Mouse (Mus musculus) neural tube, embryonic 12.5 days (tissue): Measurements from ENCODE around the gene Cldn9. TPM values are rescaled to one million over a fixed set of nuclear protein-coding genes. Genes with fewer than 3 reads are reported as not detected.

ENCODE experiments used
- ATAC-seq: fragments of 200-750 bp; cut with Nextera tagmentation; 2 replicates; pipeline ENCODE4 v1.8.0; 2017; ENCODE audit warnings: low read depth, mild to moderate bottlenecking, moderate TSS enrichment, moderate library complexity; ENCODE audit not compliant: low FRiP score
- H3K27ac ChIP-seq: fragments of 300-500 bp; sonication (generic); 2 replicates; pipeline ENCODE4 v1.5.1; 2016
- H3K27me3 ChIP-seq: fragments of 300-500 bp; sonication (generic); replicated peaks from 2 replicates; pipeline ENCODE4 v1.6.1; 2016; ENCODE audit warnings: mild to moderate bottlenecking
- H3K36me3 ChIP-seq: fragments of 300-500 bp; sonication (generic); 2 replicates; pipeline ENCODE4 v1.6.1; 2016; ENCODE audit warnings: mild to moderate bottlenecking
- H3K4me1 ChIP-seq: fragments of 300-500 bp; sonication (generic); 2 replicates; pipeline ENCODE4 v1.6.1; 2016
- H3K4me2 ChIP-seq: fragments of 300-500 bp; sonication (generic); replicated peaks from 2 replicates; pipeline ENCODE4 v1.6.1; 2016; ENCODE audit warnings: mild to moderate bottlenecking
- H3K4me3 ChIP-seq: fragments of 300-500 bp; sonication (generic); 2 replicates; pipeline ENCODE4 v1.5.1; 2016
- H3K9ac ChIP-seq: fragments of 300-500 bp; sonication (generic); 2 replicates; pipeline ENCODE4 v1.6.1; 2016; ENCODE audit warnings: mild to moderate bottlenecking
- H3K9me3 ChIP-seq: fragments of 300-500 bp; sonication (generic); 2 replicates; pipeline ENCODE4 v1.6.1; 2016; ENCODE audit warnings: mild to moderate bottlenecking
- WGBS: fragments of 180-500 bp; shearing (Covaris S2); methylation state at CpG from one replicate; pipeline ENCODE4 v1.1.7; 2016; 5-methylcytosine and 5-hydroxymethylcytosine counted together
- polyA plus RNA-seq: library from polyadenylated mRNA; unstranded; fragments of >200 nt; fragmentation: Nextera tagmentation; extraction: Ambion mirVana; gene quantifications from 2 replicates; pipeline ENCODE4 v1.2.1, GENCODE M21; 2016

Gene Cldn9
- polyA plus RNA-seq, 1 experiment from 2014 or later, result 0.74 TPM

DNA sequence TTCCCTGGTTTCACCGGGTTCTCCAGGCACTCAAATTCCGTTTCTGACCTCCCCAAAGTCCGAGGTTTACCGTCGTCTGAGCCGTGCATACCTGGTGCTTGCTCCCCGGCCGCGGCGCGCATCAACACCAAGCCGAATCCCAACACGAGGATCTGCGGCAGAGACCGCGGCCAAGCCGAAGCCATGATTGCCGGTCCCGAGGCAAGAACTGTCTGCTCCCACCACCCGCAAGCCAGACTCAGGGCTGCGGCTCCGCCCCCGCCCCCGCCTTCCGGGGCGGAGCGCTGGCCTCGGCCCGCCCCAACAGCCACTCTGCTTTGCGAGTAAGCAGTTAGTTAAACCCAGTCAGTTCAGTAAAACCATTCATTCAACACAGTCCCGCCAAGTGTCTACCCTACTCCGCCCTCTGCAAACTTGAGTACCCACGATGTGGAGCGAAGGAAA is 6.6 kb downstream of the Cldn9 start, which contains the start of gene Tnfrsf12a:
TSS of gene Tnfrsf12a (minus strand) at position 233 of the 444 bp plus-strand sequence.
- H3K4me2 ChIP-seq, result peak within 1 kb of the TSS; percentile 95
- under 1% methylated on average over 34 of the region's 34 CpGs for WGBS
- H3K9me3 ChIP-seq, result no peaks in the 10 kb centered on the region
- H3K4me1 ChIP-seq, result peaks cover 37% of the 10 kb centered on the region
- H3K9ac ChIP-seq, result peak within 1 kb of the TSS; percentile 52
- peaks cover 70% of the 10 kb centered on the region for H3K27me3 ChIP-seq
- no peaks in the 10 kb centered on the region for H3K36me3 ChIP-seq
- no peak for ATAC-seq
- H3K4me3 ChIP-seq, result peak within 1 kb of the TSS; percentile 40
- H3K27ac ChIP-seq, result no peak within 1 kb of the TSS

DNA sequence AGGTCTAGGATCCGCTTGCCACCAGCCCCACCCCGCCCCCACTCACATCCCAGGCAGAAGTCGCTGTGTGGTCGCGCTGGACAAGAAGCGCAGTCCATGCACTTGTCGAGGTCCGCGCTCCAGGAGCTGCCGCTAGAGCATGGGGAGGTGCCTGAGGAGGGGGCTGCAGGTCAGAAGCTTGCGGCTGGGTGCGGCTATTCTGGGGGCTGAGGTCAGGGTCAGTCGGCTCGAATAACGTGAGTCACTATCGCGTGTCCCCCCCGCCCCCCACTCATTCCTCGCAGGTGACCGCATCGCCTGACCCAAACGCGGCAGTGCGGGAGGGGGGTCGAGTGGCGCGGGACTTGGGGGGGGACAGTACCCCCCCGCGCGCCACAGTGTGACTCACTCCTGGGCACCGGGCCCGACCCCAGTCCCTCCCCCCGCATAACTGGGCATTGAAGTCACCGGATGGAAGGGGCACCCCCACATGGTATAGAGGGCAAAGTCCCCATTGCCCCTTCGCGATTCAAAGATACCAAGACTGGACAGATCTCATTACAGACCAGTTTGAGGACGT is 7.3 kb downstream of the Cldn9 start:
- Histone ChIP-seq H3K9ac (peak overlapping the region; percentile 52), H3K27me3 (peaks cover 64% of the 10 kb centered on the region), H3K9me3 (no peaks in the 10 kb centered on the region), H3K4me2 (peak overlapping the region; percentile 95), H3K27ac (no peak overlapping the region), H3K4me3 (peak overlapping the region; percentile 40), H3K36me3 (no peaks in the 10 kb centered on the region), H3K4me1 (peaks cover 37% of the 10 kb centered on the region)
- WGBS, result under 1% methylated on average over 37 of the region's 37 CpGs
- ATAC-seq, result no peak

DNA sequence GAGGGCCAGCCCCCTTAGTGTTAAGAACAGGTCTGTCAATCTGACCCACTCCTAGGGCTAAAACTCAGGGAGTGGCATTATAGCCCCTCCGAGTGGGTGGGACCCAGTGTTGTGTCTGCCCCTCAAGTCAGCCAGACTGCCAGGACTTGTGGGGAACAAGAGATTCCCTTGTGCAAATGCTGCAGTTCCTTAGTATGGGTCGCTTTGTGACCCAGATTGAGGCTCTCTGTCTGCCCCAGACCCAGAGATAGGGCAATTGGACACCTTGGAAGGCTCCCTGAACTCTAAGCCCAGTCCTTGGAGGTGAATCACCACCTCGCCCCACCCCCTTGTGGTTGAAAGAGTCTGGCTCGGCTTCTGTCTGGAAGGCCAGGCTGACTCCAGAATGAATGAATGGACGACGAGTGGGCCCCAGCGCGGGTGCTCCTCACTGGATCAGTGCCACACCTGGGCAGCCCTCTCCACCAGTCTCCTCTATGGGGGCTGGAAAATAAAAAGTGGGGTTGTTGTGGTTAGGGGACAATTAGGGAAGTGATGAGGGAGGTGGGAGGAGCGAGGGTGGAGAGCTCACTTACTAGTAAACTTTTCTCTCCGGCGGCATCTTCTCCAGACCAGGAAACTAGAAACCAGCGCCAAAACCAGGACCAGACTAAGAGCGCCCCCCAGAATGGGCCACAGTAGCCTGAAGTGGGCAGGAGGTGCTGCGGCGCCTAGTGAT is 8.1 kb downstream of the Cldn9 start:
- no peaks in the 10 kb centered on the region; the same call in 1 of the 2 replicates for H3K36me3 ChIP-seq

DNA sequence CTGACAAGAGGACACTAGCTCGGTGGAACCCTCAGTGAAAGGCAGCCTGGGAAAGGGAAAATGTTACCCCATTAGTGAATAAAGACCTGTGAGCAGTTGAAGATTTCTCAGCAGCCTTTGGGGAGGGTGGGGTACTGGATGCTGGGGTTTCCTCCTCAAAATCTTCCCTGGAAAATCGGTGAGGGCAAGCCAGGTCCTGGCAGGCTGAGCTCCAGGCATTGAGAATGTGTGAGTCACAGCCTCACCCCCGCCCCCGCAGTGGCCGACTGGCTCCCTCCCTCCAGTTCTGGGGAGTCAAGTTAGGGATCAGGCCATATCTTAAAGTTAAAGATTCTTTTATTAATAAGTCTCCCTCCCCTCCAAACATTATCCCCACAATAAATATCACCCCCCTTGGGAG is 8.7 kb downstream of the Cldn9 start:
- Histone ChIP-seq H3K27me3 (peaks cover 49% of the 10 kb centered on the region), H3K4me3 (no peak overlapping the region), H3K4me2 (peak overlapping the region; percentile 95; the same call in 1 of the 2 replicates), H3K4me1 (peaks cover 37% of the 10 kb centered on the region), H3K36me3 (peaks cover 5% of the 10 kb centered on the region), H3K27ac (no peak overlapping the region), H3K9ac (no peak overlapping the region), H3K9me3 (no peaks in the 10 kb centered on the region)
- ATAC-seq, result no peak
- WGBS, result 57% methylated on average over 5 of the region's 5 CpGs

More for the DNA sequence above, 8.1 kb downstream of the Cldn9 start:
- 10% methylated on average over 15 of the region's 15 CpGs for WGBS
- Histone ChIP-seq H3K27me3 (peaks cover 55% of the 10 kb centered on the region), H3K9me3 (no peaks in the 10 kb centered on the region), H3K4me1 (peaks cover 37% of the 10 kb centered on the region), H3K27ac (no peak overlapping the region), H3K4me3 (peak overlapping the region; percentile 40; the same call in 1 of the 2 replicates), H3K4me2 (peak overlapping the region; percentile 95), H3K9ac (0 out of 2 replicates have a peak overlapping the region, but pooled peaks have one; percentile 52)
- ATAC-seq, result no peak

DNA sequence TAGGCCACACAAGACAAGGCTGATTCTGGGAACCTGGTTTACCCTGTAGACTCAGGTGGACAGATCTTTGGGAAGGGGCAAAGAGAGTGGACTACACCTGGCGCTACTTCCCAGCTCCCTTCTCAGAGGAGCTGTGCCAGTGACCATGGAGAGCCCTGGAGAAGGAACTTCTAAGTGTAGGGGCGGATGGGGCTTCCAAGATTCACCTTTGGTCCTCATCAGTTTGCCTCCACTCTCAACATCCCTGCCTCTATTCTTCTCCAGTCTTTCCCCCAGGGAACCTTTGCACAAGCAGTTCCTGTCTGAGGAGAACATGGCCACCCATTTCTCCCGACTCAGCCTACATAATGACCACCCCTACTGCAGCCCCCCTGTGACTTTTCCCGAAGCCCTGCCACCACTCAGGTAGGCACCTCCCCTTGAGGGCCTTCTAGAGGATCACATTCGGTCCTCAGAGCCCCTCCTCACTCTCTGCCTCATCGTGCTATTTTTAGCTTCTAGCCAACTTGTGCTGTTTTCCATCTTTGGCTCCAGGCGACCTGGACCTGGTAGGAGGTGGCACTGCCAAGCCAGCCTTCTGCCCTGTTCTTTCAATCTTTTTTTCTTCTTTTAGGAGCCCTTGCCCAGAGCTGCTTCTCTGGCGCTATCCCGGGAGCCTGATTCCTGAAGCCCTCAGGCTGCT is 9.4 kb downstream of the Cldn9 start:
- ATAC-seq, result no peak
- H3K4me3 ChIP-seq, result peak overlapping the region; percentile 56
- H3K4me1 ChIP-seq, result peaks cover 33% of the 10 kb centered on the region
- no peak overlapping the region for H3K27ac ChIP-seq
- peaks cover 42% of the 10 kb centered on the region for H3K27me3 ChIP-seq
- H3K9ac ChIP-seq, result peak overlapping the region; percentile 61; the same call in 1 of the 2 replicates
- 44% methylated on average over 9 of the region's 9 CpGs for WGBS
- H3K9me3 ChIP-seq, result no peaks in the 10 kb centered on the region
- peak overlapping the region; percentile 77 for H3K4me2 ChIP-seq
- peaks cover 11% of the 10 kb centered on the region for H3K36me3 ChIP-seq

DNA sequence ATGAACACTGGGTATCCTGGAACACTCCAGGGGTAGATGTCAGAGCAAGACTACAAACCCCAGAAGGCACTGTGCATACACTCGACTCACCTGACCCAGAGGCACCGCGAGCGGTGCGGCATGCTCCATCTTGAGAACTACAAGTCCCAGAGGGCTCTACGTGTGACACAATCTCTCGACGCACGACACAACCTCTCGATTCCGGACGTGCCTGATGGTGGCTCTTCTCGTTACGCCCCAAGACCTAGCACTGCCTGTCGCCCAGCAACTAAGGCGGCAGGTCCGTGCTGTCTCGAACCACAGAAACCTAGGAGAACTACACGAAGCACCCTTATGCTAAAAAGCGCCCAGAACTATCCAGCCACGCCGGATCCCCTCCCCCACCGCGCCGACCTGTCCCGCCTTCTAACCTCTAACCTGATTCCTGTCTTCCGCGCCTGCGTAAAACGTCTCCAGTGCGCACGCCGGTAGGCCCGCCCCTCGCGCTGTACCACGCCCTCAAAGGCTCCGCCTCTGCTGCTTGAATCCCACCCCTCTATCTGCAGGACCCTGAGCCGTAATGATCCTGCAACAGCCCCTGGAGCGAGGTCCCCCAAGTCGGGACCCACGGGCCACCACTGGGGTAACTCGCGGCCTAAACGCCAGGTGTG is 10.3 kb downstream of the Cldn9 start, which contains the start of the genes Hcfc1r1 and Thoc6:
TSS of gene Hcfc1r1 (plus strand) at position 173 of the 650 bp plus-strand sequence.
TSS of gene Thoc6 (minus strand) at position 459 of the 650 bp plus-strand sequence.
- H3K4me2 ChIP-seq, result peak within 1 kb of the TSS; percentile 77
- H3K4me3 ChIP-seq, result peak within 1 kb of the TSS; percentile 56
- peaks cover 34% of the 10 kb centered on the region for H3K27me3 ChIP-seq
- ATAC-seq, result peak; percentile 93
- no peaks in the 10 kb centered on the region for H3K9me3 ChIP-seq
- peak within 1 kb of the TSS; percentile 37; the same call in 1 of the 2 replicates for H3K27ac ChIP-seq
- H3K4me1 ChIP-seq, result peaks cover 29% of the 10 kb centered on the region
- peaks cover 20% of the 10 kb centered on the region for H3K36me3 ChIP-seq
- WGBS, result under 1% methylated on average over 45 of the region's 45 CpGs
- H3K9ac ChIP-seq, result peak within 1 kb of the TSS; percentile 61

DNA sequence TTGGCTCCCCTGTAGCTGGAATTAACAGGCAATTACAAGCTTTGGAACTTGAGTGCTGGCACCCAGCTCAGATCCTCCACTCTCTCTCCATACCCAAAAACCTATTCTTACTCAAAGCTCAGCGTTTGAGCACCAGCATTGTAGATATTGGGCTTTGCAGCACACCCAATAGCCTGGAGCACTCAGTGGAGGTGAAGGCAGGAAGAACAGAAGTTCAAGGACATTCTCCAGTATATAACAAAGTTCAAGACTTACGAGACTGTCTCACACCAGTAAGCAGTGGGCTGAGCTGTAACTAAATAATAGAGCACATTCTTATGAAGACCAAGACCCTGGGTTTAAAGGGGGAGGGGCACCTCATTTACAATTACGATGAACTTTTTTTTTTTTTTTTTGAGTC is 11.1 kb downstream of the Cldn9 start:
- 71% methylated on average over 3 of the region's 3 CpGs for WGBS
- no peak for ATAC-seq
- H3K4me1 ChIP-seq, result peaks cover 29% of the 10 kb centered on the region

DNA sequence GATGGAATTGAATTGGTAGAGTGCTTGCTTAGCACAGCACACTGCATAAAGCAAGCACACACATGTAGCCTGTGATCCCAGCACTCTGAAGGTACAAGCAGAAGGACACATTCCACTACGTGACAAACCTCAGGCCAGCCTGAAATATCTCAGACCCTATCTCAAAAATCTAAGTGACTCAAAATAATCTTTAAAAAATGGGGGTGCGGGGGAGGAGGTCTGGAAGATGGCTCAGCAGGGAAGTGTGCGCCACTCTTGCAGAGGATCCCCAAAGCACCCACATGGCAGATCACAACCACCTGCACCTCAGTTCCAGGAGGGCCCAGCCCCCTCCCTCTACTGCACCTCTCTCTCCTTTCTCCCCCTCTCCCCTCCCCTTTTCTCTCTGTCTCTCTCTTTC is 12.3 kb downstream of the Cldn9 start:
- WGBS, result 96% methylated on average over 3 of the region's 3 CpGs
- peaks cover 38% of the 10 kb centered on the region for H3K36me3 ChIP-seq
- peaks cover 24% of the 10 kb centered on the region for H3K4me1 ChIP-seq
- H3K9ac ChIP-seq, result no peak overlapping the region
- no peak for ATAC-seq
- H3K9me3 ChIP-seq, result no peaks in the 10 kb centered on the region
- H3K4me2 ChIP-seq, result no peak overlapping the region
- no peak overlapping the region for H3K4me3 ChIP-seq
- H3K27me3 ChIP-seq, result peaks cover 22% of the 10 kb centered on the region
- H3K27ac ChIP-seq, result no peak overlapping the region

More for the DNA sequence above, 11.1 kb downstream of the Cldn9 start:
- Histone ChIP-seq H3K4me3 (no peak overlapping the region), H3K27me3 (peaks cover 26% of the 10 kb centered on the region), H3K9ac (no peak overlapping the region), H3K9me3 (no peaks in the 10 kb centered on the region), H3K4me2 (peak overlapping the region; percentile 77), H3K27ac (no peak overlapping the region), H3K36me3 (peaks cover 26% of the 10 kb centered on the region)

DNA sequence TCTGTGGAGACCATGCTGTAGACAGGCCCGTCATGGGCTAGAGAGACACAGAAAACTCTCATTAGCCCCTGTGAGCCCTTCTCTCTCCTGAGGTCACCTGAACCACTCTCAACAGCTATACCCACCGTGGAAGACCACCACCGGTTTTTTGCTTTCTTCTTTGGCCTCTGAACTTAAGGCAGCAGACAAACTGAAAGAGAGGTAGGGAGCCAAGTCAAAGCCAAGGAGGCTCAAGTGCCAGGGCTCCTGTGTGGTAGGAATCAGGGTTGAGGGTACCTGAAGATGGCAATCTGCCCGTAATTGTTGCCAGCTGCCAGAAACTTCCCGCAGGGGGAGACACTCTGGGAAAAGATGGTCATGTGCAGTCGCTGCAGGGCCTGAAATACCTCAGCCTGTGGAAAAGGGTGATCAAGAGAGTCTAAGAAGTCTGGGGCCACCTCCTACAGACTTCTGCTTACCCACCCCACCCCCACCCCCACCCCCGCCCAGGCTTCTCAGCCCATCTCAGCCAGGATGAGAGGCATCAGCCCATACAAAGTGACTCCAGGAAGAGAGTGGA is 13.2 kb downstream of the Cldn9 start:
- Histone ChIP-seq H3K4me2 (no peak overlapping the region), H3K4me3 (no peak overlapping the region), H3K9ac (no peak overlapping the region), H3K27me3 (peaks cover 13% of the 10 kb centered on the region), H3K36me3 (peaks cover 41% of the 10 kb centered on the region), H3K27ac (no peak overlapping the region), H3K9me3 (no peaks in the 10 kb centered on the region), H3K4me1 (peaks cover 15% of the 10 kb centered on the region)
- 96% methylated on average over 7 of the region's 7 CpGs for WGBS
- ATAC-seq, result no peak

DNA sequence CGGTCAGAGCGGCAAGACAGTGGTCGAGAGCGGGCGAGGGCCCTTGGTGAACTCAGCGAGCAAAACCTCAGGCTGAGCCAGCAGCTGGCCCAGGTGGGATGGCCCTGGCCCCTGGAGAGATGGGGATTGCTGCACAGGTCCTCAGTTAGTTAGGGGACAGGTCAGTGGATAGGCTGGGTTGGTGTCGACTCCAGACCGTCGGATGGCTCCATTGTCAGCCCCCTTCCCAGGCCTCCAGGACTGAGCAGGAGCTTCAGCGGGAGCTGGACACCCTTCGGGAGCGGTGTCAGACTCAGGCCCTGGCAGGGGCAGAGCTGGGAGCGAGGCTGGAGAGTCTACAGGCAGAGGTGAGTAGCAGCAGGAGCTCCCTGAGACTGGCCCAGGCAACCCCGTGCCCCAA is 18.3 kb downstream of the Cldn9 start:
- H3K4me3 ChIP-seq, result no peak overlapping the region
- H3K27me3 ChIP-seq, result peaks cover 22% of the 10 kb centered on the region
- H3K4me1 ChIP-seq, result no peaks in the 10 kb centered on the region
- no peak overlapping the region for H3K27ac ChIP-seq
- H3K9me3 ChIP-seq, result no peaks in the 10 kb centered on the region
- no peak overlapping the region for H3K9ac ChIP-seq
- no peak overlapping the region for H3K4me2 ChIP-seq
- 81% methylated on average over 14 of the region's 14 CpGs for WGBS
- peaks cover 39% of the 10 kb centered on the region for H3K36me3 ChIP-seq
- ATAC-seq, result no peak

DNA sequence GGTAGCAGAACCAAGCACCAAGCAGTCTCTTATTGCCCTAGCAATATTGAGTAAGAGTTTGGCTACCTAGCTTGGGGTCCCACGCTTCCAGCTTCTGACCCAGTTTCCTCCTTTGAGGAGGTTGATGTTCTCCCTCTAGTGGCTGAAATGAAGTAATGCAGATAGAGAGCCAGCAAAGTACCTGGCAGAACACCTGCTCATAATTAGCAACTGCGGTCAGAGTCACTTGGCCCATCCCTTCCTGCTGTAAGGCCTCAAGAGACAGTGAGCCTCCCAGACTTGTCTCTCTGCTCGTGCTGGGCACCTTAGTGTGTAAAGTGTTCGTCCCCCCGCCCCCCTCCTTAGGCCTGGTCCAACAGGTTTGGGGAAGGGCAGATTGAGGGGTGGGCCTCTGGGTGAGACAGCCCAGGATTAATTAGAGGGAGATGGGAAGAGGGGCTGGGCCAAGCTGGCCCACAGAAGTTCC is 19.2 kb downstream of the Cldn9 start:
- no peak overlapping the region for H3K9ac ChIP-seq
- H3K4me2 ChIP-seq, result no peak overlapping the region
- WGBS, result 19% methylated on average over 5 of the region's 5 CpGs
- no peak overlapping the region for H3K27ac ChIP-seq
- H3K27me3 ChIP-seq, result peaks cover 31% of the 10 kb centered on the region
- no peak overlapping the region for H3K4me3 ChIP-seq
- H3K9me3 ChIP-seq, result no peaks in the 10 kb centered on the region
- peak; percentile 61; the same call in 1 of the 2 replicates for ATAC-seq
- peaks cover 30% of the 10 kb centered on the region for H3K36me3 ChIP-seq
- H3K4me1 ChIP-seq, result no peaks in the 10 kb centered on the region
